Mouse (Mus musculus): ENCODE results near the gene Jpt1.
"Not testable (repeated sequence)": the region's sequence is repeated elsewhere in the genome, so short reads cannot be mapped to it uniquely, and the experiment has no call there.

- not testable (repeated sequence) for TF ChIP-seq CTCF, EP300 (IDR thresholded peaks at IDR 0.05; ENCODE audit: low read depth)
These were observed 36.8 kb downstream of the Jpt1 start for GRCm38 (mm10) chr11:115477388-115477787.
